Mouse (Mus musculus) embryonic stem cell, embryonic (primary cell): Measurements from ENCODE around the gene Arpc4.

Experiments
- CTCF ChIA-PET, 4 experiments: fragments of 300-600 bp in 2 of 4; fragments of 350-600 bp in 2 of 4; sonication (Branson Sonifier 250); formaldehyde crosslinking; loops; one replicate each; lab custom pipeline; 2022; ENCODE audit warnings: inconsistent platforms in 2 of 4; lab: Charles Lee
- POLR2A ChIA-PET, 4 experiments: fragments of 300-600 bp in 2 of 4; fragments of 350-600 bp in 2 of 4; sonication (Branson Sonifier 250); formaldehyde crosslinking; loops; one replicate each; lab custom pipeline; 2022; ENCODE audit warnings: antibody characterized with exemption in 4 of 4, inconsistent platforms in 1 of 4; lab: Charles Lee

The Arpc4 gene

GRCm38 (mm10) chr6:113385160-113385714 is 7.3 kb downstream of the Arpc4 start:
- POLR2A ChIA-PET = interaction anchor here in 3 of 4 experiments (0.6 to 8.2 kb wide), 10 partner anchors 7 to 323 kb away, joined by 3 to 82 read pairs (median 4); partner anchors contain the start of genes Setd5 (in 1 of the 3) and Ttll3 (in 1 of the 3)
- CTCF ChIA-PET = interaction anchor here in 2 of 4 experiments (1.0 to 1.8 kb wide), 3 partner anchors 10 to 22 kb away, joined by 4 to 6 read pairs (median 5); no protein-coding TSS in a partner anchor

DNA sequence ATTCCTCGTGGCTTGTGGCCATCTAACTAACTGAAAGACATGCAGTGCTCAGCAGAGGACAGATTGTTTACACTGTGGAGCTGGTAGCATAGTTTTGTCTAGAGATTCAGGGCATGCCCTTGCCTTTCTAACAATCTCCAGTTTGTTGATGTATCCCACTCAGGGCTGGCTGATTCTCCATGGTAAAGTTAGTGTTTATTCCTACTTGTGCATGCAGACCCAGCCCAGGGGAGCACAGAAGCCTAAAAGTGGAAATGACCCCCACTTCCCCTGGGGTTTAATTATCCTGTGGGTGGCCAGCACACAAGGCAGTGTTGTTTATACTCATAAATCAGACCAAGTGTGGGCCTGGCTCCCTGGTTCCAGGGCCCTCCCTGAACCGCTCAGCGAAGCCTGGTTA is 8.1 kb downstream of the Arpc4 start:
- CTCF ChIA-PET = no interaction called here
- POLR2A ChIA-PET = interaction anchor here in 2 of 4 experiments (1.6 to 8.2 kb wide), 3 partner anchors 6 to 11 kb away, joined by 4 to 82 read pairs (median 20); partner anchors contain the start of gene Ttll3 (in 1 of the 2)

DNA sequence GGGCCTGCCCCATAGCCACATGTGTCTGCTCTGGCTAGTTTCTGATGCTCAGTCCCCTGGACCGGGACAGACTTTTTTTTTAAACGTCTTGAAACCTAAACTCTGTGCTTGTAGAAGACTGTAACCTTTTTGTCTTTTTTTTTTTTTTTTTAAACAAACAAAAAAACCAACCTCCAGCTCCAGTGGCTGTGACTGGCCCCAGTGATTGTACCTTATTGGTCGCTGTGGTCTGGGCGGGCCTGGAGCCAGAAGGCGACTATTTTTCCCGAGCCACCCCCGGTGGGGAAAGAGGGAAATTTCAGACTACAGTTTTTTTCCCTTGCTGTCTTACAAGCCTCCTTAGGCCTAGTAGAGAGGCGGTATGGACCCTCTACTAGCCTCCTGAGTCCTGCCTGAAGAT is 11.0 kb downstream of the Arpc4 start, which contains the start of gene Ttll3:
Ttll3 (plus strand) TSS at position 301 of the 400 bp plus-strand sequence.
- ChIA-PET POLR2A (interaction anchor here in 3 of 4 experiments (0.6 to 12.1 kb wide), 20 partner anchors 7 to 343 kb away, joined by 3 to 114 read pairs (median 4); partner anchors contain the start of gene Arpc4 (in 1 of the 3)), CTCF (interaction anchor here in 2 of 4 experiments (0.6 to 1.6 kb wide), 4 partner anchors 9 to 38 kb away, joined by 4 to 6 read pairs (median 4); no protein-coding TSS in a partner anchor)

GRCm38 (mm10) chr6:113390715-113391114 is 12.8 kb downstream of the Arpc4 start:
- POLR2A ChIA-PET = interaction anchor here in 2 of 4 experiments (0.6 to 12.1 kb wide), 9 partner anchors 9 to 139 kb away, joined by 4 to 114 read pairs (median 13); partner anchors contain the start of genes Arpc4 (in 1 of the 2), Brpf1 (in 1 of the 2) and Camk1 (in 1 of the 2)
- CTCF ChIA-PET = no interaction called here

- CTCF ChIA-PET = interaction anchor here in 3 of 4 experiments (0.5 to 1.5 kb wide), 12 partner anchors 11 to 271 kb away, joined by 3 to 7 read pairs (median 4); no protein-coding TSS in a partner anchor
- POLR2A ChIA-PET = interaction anchor here (0.6 to 12.1 kb wide), 50 partner anchors 8 to 346 kb away, joined by 3 to 114 read pairs (median 4); partner anchors contain the start of genes Arpc4 (in 2 of the 4), Rpusd3 (in 2 of the 4), Brpf1 (in 1 of the 4) and Camk1 (in 1 of the 4)
Observed at GRCm38 (mm10) chr6:113392015-113392386, 14.1 kb downstream of the Arpc4 start.

GRCm38 (mm10) chr6:113392387-113393071 is 14.6 kb downstream of the Arpc4 start:
- CTCF ChIA-PET = interaction anchor here in 3 of 4 experiments (0.5 to 1.5 kb wide), 13 partner anchors 10 to 270 kb away, joined by 3 to 7 read pairs (median 3); no protein-coding TSS in a partner anchor
- POLR2A ChIA-PET = interaction anchor here (0.6 to 12.1 kb wide), 50 partner anchors 8 to 347 kb away, joined by 3 to 114 read pairs (median 4); partner anchors contain the start of genes Arpc4 (in 2 of the 4), Rpusd3 (in 2 of the 4), Brpf1 (in 1 of the 4) and Camk1 (in 1 of the 4)

DNA sequence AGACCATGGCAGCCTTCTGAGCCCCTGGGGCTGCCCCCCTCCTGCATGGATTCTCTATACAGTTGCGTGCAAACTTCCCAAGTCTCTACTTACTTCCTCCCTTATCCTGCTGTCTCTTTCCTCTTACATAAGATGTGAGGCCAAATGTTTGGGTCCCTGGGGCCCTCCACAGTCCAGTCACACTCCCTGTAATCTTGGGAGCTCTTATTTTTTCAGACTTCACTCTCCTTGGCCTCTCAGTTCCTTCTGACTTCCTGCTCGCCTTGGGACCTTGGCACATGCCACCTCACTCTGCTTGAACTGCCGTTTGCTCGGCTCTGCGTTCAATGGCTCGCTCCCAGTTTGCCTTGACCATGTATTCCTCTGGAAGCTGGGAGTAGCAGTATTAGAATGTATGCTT is 16.0 kb downstream of the Arpc4 start:
- POLR2A ChIA-PET = interaction anchor here in 2 of 4 experiments (0.5 to 12.1 kb wide), 7 partner anchors 12 to 112 kb away, joined by 3 to 114 read pairs (median 4); partner anchors contain the start of genes Arpc4 (in 1 of the 2) and Cpne9 (in 1 of the 2)
- CTCF ChIA-PET = interaction anchor here in 3 of 4 experiments (0.6 to 1.9 kb wide), 3 partner anchors 9 to 1043 kb away, joined by 3 to 6 read pairs (median 4); no protein-coding TSS in a partner anchor

- CTCF ChIA-PET = interaction anchor here (0.6 to 1.9 kb wide), 5 partner anchors 10 to 1044 kb away, joined by 3 to 6 read pairs (median 4); no protein-coding TSS in a partner anchor
- POLR2A ChIA-PET = interaction anchor here in 2 of 4 experiments (1.0 to 12.1 kb wide), 11 partner anchors 10 to 113 kb away, joined by 3 to 114 read pairs (median 4); partner anchors contain the start of genes Arpc4 (in 1 of the 2), Cpne9 (in 1 of the 2) and Ogg1 (in 1 of the 2)
Observed at GRCm38 (mm10) chr6:113394811-113395210, 16.9 kb downstream of the Arpc4 start.

- ChIA-PET CTCF (interaction anchor here in 3 of 4 experiments (0.6 to 1.9 kb wide), 7 partner anchors 11 to 205 kb away, joined by 3 to 6 read pairs (median 4); partner anchors contain the start of gene Fancd2os (in 1 of the 3)), POLR2A (interaction anchor here in 2 of 4 experiments (0.8 to 12.1 kb wide), 11 partner anchors 10 to 114 kb away, joined by 3 to 114 read pairs (median 4); partner anchors contain the start of genes Arpc4 (in 1 of the 2), Cpne9 (in 1 of the 2), Il17rc (in 1 of the 2) and Ogg1 (in 1 of the 2))
Observed at GRCm38 (mm10) chr6:113395501-113395900, 17.6 kb downstream of the Arpc4 start.

GRCm38 (mm10) chr6:113396270-113397030 is 18.5 kb downstream of the Arpc4 start:
- POLR2A ChIA-PET = interaction anchor here in 2 of 4 experiments (0.7 to 12.1 kb wide), 11 partner anchors 9 to 105 kb away, joined by 3 to 114 read pairs (median 4); partner anchors contain the start of genes Arpc4 (in 1 of the 2) and Il17rc (in 1 of the 2)
- CTCF ChIA-PET = interaction anchor here in 3 of 4 experiments (0.6 to 1.8 kb wide), 5 partner anchors 11 to 204 kb away, joined by 3 to 5 read pairs (median 4); partner anchors contain the start of gene Fancd2os (in 1 of the 3)

DNA sequence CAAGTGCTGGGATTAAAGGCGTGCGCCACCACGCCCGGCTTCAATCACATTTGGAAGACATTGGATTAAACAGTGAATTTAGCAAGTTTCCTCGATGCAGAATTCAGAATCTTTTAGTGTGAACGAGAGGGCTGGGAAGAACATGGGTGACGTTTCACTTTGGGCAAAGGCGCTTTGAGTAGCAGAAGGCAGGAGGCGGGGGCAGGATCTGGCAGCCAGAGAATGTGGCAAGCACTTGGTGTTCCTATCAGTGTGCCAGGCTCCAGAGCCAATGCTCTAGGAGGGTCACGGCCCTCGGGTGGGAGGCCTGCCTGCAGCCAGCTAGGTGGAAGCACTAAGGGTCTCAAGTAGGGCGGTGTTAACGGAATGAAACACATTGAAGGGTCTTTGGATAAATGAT is 24.2 kb downstream of the Arpc4 start:
- POLR2A ChIA-PET = interaction anchor here in 3 of 4 experiments (0.7 to 11.7 kb wide), 7 partner anchors 9 to 568 kb away, joined by 3 to 114 read pairs (median 5); partner anchors contain the start of genes Emc3 (in 1 of the 3), Fancd2 (in 1 of the 3) and Ttll3 (in 1 of the 3)
- CTCF ChIA-PET = interaction anchor here in 2 of 4 experiments (0.7 to 1.0 kb wide), 2 partner anchors 16 to 92 kb away, joined by 3 to 4 read pairs; no protein-coding TSS in a partner anchor

DNA sequence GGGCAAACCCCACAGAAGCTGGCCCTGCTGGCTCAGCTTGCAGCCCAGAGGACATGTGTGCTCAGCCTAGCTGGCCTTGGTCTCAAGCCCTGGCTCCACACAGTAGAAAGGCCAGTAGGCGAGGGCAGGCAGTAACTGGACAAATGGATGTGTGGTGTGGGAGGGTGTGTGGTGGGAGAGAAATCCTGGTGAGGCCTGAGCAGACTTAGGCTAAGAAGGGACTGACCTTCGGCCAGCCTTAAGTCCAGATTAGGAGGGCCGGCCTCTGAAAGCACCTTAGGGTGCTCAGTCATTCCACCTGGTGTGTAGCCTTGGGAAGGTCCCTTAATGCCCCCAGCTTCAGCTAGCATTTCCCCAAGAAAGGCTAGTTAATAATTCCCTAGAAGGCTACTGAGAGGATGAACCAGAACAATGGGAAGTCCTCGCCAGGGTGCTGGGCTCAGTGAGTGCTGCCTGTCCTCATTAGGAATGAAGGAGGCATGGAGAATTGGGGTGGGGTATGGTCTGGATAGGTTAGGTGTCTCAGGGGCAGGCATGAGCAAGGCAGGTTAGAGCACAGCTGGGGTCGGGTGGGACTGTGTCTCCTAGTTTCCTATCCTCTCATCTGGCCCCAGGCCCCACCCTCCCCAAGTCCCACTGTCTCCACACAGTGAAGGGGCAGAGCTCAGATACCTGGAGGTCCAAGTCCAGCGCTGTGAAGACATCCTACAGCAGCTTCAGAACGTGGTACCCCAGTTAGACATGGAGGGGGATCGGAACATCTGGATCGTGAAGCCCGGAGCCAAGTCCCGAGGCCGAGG is 26.9 kb downstream of the Arpc4 start:
- ChIA-PET POLR2A (interaction anchor here in 3 of 4 experiments (0.5 to 11.7 kb wide), 16 partner anchors 8 to 99 kb away, joined by 3 to 114 read pairs (median 3); partner anchors contain the start of genes Rpusd3 (in 2 of the 3), Ogg1 (in 1 of the 3) and Ttll3 (in 1 of the 3)), CTCF (interaction anchor here in 3 of 4 experiments (0.6 to 2.2 kb wide), 7 partner anchors 15 to 573 kb away, joined by 3 to 8 read pairs (median 6); partner anchors contain the start of gene Rpusd3 (in 1 of the 3))

GRCm38 (mm10) chr6:113405483-113405882 is 27.6 kb downstream of the Arpc4 start:
- CTCF ChIA-PET = interaction anchor here (0.6 to 2.2 kb wide), 9 partner anchors 11 to 572 kb away, joined by 3 to 8 read pairs (median 4); partner anchors contain the start of gene Rpusd3 (in 1 of the 4)
- POLR2A ChIA-PET = interaction anchor here in 3 of 4 experiments (0.5 to 11.7 kb wide), 12 partner anchors 8 to 38 kb away, joined by 3 to 114 read pairs (median 4); partner anchors contain the start of genes Rpusd3 (in 2 of the 3) and Ttll3 (in 1 of the 3)

- CTCF ChIA-PET = interaction anchor here (0.5 to 2.2 kb wide), 17 partner anchors 12 to 684 kb away, joined by 3 to 12 read pairs (median 4); partner anchors contain the start of genes Cidec (in 1 of the 4), Fancd2os (in 1 of the 4), Rpusd3 (in 1 of the 4) and Ttll3 (in 1 of the 4)
- POLR2A ChIA-PET = interaction anchor here in 3 of 4 experiments (1.0 to 11.7 kb wide), 11 partner anchors 10 to 80 kb away, joined by 3 to 114 read pairs (median 4); partner anchors contain the start of genes Rpusd3 (in 2 of the 3), Jagn1 (in 1 of the 3), Ogg1 (in 1 of the 3) and Ttll3 (in 1 of the 3)
Observed at GRCm38 (mm10) chr6:113406683-113407082, 28.8 kb downstream of the Arpc4 start.

- POLR2A ChIA-PET = interaction anchor here in 2 of 4 experiments (0.9 to 11.7 kb wide), 10 partner anchors 8 to 104 kb away, joined by 3 to 114 read pairs (median 5); partner anchors contain the start of genes Jagn1 (in 1 of the 2), Prrt3 (in 1 of the 2), Rpusd3 (in 1 of the 2) and Ttll3 (in 1 of the 2)
- CTCF ChIA-PET = no interaction called here
Observed at GRCm38 (mm10) chr6:113410001-113410400, 32.1 kb downstream of the Arpc4 start.
